Mouse (Mus musculus) embryo, embryonic 11.5 days (tissue): ENCODE measurements around the gene Strn3.
"Not testable (repeated sequence)": the region's sequence is repeated elsewhere in the genome, so short reads cannot be mapped to it uniquely, and the experiment has no call there.

Experiments
- DNase-seq: peaks from one replicate; pipeline ENCODE4 v3.0.0-alpha.2; 2012; ENCODE audit warnings: low read depth, low spot score

The Strn3 gene

DNA sequence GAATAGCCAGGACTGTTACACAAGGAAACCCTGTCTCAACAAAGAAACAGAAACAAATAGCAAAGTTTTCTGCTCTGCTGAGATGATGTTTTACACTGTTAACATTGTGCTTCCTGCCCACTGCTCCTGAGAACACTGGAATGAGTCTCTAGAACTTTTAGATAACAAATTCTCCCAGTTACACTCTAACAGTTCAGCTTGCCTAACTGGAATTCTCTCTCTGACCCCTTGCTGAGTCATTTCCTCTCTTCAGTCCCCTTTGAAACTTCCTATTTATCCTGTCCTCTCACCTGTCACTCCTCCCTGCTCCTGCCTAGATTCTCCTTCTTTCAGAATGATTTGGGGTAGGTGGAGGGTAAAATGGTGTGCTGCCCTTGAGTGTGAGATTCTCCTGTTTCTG is 2.4 kb upstream of the Strn3 start:
- no peak for DNase-seq

DNA sequence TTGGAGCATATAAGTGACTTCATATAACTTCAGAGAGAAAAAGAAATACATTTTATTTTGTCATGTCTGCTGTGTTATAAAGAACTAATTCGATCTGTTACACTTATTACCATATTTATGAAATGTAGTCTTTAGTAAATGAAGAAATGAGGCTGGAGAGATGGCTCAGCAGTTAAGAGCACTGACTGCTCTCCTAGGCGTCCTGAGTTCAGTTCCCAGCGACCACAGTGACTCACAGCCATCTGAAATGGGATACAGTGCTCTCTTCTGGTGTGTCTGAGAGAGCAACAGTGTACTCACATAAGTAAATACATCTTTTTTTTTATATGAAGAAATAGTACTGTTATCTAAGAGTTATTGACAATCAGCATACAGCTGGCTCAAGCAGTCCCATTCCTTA is 1.7 kb upstream of the Strn3 start:
- no peak for DNase-seq

DNA sequence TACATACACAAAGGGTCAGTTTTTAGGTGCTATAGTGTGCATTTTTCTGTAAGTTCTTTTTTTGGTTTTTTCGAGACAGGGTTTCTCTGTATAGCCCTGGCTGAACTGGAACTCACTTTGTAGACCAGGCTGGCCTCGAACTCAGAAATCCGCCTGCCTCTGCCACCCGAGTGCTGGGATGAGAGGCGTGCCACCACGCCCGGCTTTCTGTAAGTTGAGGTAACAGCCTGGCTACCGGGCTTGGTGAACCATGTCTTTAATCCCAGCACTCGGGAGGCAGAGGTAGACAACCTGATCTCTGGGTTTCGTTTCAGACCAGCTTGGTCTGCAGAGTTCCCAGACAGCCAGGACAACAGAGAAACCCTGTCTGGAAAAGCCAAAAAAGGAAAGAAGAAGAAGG is 1.2 kb upstream of the Strn3 start:
- not testable (repeated sequence) for DNase-seq

DNA sequence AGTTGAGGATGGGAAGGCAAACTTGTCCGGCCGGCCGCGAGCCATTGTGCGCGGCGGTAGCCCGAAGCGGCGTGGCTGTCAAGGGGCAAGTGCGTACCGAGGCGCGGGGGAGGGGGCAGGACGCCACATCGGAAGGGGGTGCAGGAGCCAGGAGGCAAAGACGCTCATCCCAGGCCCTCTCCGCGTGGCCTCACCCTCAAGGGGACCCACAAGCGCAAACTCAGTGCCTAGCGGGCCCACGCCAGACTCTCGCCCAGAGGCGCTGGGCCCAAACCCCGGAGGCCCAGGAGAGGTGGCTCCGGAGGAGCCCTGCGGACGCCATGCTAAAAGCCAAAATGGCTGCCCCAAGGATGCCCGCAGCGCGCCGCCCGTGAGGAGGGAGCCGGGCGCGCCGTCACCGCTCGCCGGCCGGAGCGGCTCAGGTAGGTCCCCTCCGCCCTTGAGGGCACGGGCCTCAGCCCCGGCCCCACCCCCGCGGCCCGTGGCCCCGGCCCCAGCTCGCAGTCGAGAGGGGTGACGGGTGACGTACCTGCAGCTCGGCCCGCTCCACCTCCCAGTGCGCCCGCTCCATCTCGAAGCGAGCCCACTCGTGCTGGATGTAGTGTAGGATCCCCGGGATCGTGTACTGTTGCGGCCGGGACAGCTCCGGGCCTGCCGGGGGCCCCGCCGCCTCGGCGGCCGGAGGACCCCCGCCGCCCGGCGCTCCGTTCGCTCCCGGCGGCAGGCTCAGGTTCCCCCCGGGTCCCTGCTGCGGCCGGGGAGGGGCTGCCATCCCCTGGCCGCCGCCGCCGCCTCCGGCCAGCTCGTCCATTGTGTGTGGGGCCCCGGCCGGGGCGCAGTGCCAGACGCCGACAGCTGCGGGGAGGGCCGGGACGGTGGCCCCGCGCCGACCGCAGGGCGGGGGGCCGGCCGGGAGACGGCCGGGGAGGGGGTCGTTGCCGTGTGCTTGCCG is 528 bp downstream of the Strn3 start, which contains the start of gene Ap4s1:
Ap4s1 (plus strand) TSS at position 141 of the 952 bp plus-strand sequence.
- DNase-seq, result peak; percentile 54

DNA sequence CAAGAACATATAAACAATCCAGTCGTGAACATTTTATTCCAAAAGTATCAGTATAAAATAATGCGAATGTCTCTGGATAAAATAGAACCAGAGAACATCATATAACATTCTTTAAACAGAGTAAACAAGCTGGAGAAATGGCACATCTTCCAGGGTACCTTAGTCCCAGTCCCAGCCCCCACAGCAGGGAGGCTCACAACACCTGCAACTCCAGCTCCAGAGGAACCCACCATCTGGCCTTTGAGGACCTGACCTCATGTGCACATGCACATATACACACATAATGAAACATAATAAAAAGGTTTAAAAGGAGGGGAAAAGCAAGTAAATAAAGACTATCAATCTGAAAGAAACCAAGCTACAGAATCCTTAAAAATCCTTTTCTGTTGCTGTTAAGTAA is 3.2 kb downstream of the Strn3 start:
- DNase-seq, result no peak

DNA sequence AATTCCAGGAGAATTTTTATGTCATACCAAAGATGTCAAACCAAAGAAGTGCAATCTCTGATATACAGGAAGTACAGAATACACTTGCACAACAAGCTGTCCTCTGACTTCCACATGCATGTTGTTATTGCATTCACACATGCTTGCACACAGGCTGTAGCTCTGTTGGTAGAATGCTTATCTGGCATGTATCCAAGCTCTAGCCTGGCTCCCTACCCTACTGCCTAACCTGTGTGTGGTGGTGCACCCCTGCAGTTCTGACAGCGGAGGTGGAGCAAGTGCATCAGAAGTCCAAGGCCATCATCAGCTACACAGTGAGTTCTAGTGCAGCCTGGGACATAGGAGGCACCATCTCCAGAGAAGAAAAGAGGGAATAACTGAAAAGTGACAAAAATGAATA is 12.9 kb downstream of the Strn3 start:
- no peak for DNase-seq

DNA sequence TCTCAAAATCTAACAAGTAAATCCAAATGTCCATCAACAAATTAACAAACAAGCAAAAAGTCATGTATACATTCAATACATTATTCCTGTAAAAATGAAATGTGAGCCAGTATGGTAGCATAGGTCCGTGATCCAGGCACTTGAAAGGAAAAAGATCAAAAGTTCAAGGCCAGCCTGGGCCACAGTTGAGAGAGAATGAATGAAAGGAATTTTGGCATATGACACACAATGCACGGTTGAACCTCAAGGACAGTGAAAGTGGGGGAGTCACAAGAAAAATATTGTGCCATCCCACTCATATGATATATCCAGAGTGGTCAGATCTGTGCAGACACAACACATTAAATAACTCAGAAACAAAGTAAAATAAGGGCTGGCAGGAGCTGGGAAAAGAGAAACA is 15.3 kb downstream of the Strn3 start:
- DNase-seq, result no peak

DNA sequence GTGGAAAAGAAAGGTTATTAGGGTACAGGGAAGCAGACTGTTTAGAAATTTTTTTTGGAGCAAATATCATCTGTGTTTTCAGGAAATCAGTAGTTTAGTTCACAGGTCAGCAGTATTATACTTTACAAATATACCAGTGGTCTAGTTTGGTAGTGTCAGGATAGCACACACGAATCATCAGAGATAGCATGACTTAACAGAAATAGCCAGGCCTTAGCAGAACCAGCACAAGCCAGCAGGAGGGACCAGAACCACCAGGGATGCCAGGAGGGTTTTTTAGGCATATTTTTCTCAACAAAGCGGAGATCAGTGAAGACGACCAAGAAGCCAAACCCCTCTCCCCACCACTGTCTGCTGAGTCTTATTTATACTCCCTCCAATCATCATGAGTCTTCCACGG is 18.4 kb downstream of the Strn3 start:
- DNase-seq, result no peak

DNA sequence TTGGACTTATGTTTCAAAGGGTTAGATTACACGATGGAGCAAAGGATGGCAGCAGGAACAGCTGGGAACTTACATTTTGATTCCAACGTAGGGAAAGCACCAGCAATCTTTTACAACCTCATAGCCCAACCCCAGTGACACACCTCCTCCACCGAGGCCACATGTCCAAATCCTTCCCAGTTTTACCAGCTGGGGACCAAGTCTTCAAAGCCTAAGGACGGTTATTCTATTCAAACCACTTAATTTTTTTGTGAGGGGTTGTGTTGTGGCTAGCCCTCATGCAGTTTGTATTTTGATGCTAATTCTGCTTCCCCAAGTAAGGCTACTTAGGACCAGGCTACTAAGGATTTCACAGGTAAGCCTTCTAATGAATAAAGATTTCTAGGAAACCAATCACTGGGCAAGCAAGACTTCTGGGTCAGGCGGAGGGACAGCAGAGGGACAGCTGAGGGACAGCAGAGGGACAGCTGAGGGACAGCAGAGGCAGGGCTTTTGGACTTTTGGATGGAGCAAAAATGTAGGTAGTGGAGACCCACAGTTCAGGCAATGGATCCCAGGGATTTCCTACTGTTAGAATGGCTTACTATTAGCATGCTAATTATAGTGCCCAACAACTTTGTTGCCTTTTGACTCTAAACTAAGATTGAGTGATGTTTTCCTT is 20.3 kb downstream of the Strn3 start:
- DNase-seq, result no peak

DNA sequence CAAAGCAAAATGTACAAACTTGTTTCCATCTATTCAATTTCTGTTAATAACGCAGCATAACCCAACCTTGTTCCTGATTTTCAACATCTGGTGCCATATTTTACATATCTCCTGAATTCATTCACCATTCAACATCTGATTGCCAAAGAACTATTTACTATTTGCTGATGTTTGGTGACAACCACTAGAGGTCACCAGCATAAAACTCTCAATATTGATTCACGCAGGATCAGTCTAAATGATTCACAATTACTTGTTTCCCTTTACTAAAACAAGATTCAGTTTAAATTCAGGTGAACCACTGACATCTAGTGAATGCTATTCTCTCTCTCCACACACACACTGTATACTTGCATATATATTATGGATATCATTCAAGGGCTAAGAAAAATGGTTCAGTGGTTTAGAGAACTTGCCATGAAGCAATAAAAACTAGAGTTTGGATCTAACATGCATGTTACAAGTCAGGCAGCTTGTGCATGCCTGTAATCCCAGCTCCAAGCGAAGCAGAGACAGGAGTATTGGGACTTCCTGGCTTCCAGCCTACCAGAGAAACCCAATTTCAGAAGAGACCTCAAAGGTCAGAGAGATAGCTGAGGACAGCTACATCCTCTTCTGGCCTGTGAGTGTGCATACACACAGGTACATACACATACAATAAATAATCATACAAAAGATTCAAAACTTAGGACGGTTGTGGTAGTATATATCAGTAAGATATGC is 24.8 kb downstream of the Strn3 start:
- no peak for DNase-seq

DNA sequence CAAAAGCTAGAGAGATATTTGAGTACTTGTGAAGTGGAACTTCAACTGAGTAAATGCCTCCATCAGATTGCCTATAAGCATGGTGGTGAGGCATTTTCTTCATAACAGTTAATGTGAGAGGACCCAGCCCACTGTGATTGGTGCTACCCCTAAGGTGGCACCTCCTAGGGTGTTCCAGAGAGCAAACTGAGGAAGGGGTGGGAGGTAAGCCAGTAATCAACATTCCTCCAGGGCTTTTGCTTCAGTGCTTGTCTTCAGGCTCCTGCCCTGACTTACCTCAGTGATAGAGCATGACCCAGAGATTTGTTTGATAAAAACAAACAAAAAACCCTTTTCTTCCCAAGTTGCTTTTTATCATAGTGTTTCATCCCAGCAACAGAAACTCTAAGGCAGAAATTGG is 27.8 kb downstream of the Strn3 start:
- no peak for DNase-seq

DNA sequence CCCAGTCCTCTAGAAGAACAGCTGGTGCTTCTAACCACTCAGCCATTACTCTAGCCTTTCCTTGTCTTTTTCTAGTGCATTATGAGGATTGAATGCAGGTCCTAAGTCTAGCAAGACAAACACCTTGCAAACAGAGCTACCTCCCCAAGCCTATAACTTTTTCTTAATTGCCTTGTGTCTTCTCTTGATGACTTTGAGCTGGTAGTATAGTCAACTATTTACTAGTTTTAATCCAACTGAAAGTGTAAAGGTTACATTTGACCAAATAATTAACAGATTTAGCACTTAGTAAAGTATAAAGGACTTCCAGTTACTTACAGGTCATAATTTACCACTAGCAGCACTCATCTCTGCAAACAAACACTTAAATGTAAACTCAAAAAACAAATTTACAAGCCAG is 28.7 kb downstream of the Strn3 start:
- DNase-seq, result no peak

DNA sequence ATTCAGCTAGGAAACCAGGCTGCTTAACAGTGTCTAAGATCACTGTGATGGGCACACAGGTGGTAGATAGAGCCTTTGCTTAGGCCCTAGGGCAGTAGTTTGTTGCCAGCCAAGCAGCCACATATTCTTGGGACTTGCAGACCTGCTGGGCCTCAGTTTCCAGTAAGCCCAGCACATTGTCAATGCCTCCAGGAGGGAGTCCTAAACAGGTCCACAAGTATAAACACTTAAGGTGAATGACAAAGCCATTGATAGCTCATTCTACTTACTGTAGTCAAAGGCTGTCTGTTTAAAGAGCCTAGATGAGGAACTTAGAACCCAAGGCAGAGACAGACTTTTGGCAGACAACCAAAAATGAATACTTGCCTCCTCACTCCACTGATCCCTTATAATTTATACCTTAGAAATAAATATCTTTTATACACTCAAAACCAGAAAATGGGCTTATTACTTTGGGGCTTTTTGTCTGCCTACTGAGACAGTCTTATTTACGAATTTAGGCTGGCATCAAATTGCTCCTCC is 35.7 kb downstream of the Strn3 start:
- DNase-seq, result no peak

DNA sequence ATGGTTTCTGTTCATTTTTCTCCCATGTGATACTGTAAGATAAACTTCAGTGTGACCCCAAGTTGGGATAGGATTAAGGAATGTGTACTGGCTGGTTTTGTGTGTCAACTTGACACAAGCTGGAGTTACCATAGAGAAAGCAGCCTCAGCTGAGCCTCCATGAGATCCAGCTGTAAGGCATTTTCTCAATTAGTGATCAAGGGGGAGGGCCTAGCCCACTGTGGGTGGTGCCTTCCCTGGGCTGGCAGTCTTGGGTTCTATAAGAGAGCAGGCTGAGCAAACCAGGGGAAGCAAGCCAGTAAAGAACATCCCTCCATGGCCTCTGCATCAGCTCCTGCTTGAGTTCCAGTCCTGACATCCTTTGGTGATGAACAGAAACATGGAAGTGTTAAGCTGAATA is 42.3 kb downstream of the Strn3 start:
- not testable (repeated sequence) for DNase-seq

DNA sequence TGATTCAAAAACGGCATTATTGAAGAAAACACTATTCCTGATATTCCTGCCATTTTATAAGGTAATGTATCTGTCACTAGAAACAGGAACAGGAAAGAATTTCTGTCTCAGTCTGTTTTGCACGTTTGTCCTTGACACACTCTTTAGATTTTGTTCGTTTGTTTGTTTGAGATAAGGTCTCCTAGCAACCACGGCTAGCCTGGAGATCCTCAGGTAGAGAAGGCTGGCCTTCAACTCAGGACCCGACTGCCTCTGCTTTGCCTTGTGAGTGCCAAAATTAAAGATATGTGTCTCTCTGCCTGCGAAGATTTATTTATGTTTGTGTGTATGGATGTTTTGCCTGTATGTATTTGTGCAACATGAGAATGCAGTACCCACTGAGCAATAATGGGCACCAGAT is 49.8 kb downstream of the Strn3 start:
- DNase-seq, result no peak

DNA sequence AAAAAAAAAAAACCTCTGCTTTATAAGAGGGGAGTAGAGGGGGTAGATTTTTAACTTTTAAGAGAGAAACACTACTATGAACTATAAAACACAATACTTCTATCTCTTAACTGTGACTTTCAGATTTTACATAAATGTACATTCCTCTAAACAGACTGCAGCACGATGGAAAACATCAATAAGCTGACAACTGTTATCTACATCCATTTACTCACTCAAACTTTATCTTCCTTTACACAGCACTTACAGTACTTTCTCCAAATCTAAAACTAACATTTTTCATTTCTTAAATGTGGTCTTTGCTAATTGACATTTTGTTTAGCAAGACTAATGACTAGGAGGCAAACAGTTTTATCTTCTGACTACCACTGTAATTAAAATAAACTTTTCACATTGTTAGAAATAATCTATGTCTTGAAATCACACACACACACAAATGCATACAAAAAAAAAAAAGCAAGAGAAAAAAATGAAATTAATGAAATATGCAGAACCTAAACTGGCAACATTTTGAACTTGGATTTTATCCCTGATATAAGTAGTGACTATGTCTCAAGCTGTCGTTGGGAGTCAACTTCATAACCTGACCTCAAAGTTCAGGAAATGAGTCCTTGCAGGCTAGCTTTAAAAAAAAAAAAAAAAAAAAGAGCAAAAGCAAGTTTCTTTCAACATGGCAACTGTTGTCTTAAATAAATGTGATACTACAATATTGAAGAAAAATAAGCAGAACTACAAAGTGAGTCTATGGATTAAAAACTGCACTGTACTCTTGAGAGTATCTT is 54.8 kb downstream of the Strn3 start:
- DNase-seq, result no peak

DNA sequence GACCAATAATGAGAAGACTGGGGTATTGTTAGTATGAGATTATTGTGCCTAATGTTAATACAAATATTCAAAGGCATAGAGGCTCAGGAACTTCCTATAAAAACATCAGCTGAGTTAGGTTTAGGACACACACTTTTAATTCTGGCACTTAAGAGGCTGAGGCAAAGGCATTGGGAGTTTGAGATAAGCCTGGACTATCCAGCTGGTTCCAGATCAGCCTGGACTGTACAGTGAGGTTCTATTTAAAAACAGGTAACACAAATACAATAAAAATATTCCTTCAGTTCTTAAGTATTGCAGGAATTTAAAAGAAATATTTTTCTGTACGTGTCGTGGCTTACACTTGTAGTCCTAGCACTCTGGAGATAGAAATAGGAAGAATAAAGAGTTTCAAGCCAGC is 55.4 kb downstream of the Strn3 start:
- DNase-seq, result no peak

DNA sequence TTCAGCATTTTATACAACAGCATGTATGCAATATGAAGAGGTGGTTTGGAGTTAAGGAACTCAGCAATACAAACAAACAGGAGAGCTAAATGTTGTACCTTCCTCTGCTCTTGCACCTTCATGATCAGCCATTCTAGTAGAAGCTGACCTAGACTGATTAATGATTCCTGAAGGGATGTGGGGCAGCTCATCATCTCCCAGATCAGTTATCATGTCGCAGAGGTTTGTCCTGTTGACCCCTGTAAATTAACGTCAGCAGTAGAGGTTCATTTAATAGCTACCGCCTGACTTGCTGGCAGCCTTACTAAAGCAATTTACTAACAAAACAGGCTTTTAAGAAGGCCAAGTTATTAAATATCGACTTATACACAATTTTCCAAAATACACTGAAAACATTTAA is 58.2 kb downstream of the Strn3 start:
- no peak for DNase-seq

DNA sequence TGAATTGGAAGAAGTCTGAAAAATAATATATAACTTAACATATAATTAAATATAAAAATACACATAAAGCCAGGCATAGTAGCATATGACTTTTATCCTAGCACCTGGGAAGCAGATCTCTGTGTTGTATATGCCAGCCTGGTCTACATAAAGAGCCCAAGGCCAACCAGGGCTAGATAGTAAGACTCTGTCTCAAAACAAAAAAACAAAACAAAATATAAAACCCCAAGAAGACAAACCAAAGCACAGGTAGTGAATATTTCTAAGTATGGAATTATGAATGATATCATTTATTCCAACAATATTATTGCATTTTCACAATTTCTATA is 68.4 kb downstream of the Strn3 start:
- DNase-seq, result no peak

DNA sequence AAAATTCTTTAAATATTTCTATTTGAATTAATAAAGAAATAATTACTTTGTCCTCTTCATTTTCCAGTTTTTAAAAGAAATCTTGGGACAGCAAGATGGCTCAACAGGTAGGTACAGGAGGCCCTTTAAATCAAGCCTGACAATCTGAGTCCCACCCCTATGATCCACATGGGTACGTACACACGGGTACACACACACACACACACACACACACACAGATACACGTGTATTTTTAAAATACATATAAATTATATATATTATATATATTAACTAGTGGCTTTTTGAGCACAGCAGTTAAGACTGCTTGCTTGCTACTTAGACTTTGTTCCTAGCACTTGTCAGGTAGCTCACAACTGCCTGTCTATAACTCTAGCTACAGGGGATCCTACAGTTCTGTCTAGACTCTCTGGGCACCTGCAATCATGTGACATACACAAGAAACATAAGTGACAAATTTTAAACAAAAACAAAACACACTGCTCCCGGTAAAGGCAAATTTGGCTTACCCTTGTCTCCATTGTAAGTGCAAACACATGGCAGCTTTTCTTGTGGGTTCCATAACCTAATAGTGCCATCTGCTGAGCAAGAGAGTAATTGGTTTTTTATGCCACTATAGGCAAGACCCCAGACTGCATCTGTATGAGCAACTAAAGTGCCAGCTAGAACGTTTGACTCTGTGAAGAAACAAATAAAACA is 68.9 kb downstream of the Strn3 start:
- no peak for DNase-seq

DNA sequence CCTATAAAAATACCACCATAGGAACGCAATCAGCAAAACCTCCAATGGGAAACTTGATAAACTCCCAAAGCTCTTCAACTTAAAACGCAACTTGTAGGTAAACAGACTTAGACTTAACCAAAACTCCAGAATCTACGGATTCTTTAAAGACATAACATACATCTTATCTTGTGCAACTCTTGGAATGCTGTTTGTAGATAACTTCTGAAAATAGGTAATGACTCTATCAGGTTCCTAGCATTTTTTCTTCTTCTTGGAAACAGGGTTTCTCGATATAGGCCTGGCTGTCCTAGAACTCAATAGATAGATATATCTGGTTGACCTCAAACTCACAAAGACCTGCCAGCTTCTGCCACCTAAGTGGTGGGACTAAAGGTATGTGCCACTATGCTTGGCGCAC is 70.5 kb downstream of the Strn3 start:
- DNase-seq, result no peak
